Mouse (Mus musculus) testis, postnatal 10 days (tissue): ENCODE data around the gene Ankdd1b.

ENCODE experiments used
- DNase-seq: peaks from one replicate; pipeline ENCODE4 v3.0.0; 2021; ENCODE audit warnings: low spot score

The Ankdd1b gene

DNA sequence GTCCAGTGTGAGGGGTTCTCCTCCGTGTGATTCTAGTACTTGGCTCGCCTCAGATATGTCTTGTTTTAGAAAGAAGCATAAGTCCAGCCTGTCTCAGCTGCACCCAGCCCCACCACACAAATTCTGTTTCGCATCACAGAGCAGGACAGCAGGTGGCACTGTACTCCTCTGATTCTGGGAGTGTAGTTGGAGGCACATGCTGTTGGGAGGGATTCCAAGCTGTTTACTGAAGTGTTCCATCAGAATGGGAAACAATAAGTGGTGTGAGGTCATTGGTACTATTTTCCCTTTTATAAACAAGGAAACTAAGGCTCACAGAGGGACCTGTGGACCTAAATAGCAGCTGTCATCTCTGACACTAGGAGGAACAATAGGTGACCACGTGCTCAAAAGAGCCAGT is 64.0 kb downstream of the Ankdd1b start:
- DNase-seq, result peak; percentile 65

DNA sequence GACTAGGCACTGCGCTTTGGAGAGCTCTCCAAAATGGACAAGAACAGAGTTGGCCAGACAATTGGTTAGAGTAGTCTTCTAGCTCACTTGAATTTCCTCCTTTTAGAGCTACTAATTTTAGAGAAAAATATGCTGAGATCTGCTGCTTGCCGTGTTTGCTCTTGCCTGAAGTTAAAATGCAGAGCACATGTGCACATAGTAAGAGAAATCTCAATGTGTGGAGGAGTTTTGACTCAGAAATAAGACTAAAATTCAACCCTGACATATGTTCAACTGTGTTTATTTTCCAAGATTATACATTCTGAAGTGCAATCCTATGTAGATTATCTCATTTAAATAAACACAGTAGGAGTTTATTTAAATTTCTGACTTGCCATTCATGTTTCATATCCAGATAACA is 65.5 kb downstream of the Ankdd1b start:
- no peak for DNase-seq

DNA sequence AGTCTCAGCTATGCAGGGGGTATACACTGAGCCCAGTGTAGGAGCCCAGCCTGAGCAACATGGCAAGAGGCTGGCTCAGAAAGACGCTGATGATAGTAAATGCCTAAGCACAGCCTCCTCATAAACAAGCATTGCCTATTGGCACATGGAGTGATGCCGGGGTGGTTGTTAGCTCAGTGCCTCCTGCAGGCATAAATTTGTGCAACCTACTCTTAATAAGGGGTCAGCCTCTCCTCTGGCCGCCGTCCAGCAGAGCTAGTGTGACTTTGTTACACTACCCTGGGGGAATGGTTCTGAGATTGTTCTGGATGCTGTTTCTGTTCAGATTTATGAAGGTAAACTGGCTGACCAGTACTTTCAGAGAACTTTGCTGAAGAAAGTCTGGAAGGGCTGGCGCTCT is 69.7 kb downstream of the Ankdd1b start:
- DNase-seq, result no peak

DNA sequence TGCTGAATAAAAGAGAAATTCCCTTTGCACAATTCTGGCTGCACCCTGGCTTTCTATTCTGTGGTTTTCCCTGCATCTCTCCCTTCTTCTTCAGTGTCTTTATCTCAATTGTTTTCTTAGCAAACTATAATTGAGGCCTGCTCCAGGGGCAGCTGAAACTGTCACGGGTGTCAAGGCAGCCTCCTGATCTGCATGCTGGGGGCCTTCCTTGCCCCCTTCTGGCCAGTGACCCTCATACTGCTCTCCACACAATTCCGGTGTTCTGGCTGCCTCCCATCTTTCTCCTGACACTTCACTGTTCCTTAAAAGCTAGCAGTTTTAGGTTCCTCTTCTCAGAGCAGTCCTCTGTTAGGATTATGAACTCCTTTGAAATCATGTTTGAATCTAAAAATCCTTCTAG is 81.7 kb downstream of the Ankdd1b start:
- DNase-seq, result no peak

DNA sequence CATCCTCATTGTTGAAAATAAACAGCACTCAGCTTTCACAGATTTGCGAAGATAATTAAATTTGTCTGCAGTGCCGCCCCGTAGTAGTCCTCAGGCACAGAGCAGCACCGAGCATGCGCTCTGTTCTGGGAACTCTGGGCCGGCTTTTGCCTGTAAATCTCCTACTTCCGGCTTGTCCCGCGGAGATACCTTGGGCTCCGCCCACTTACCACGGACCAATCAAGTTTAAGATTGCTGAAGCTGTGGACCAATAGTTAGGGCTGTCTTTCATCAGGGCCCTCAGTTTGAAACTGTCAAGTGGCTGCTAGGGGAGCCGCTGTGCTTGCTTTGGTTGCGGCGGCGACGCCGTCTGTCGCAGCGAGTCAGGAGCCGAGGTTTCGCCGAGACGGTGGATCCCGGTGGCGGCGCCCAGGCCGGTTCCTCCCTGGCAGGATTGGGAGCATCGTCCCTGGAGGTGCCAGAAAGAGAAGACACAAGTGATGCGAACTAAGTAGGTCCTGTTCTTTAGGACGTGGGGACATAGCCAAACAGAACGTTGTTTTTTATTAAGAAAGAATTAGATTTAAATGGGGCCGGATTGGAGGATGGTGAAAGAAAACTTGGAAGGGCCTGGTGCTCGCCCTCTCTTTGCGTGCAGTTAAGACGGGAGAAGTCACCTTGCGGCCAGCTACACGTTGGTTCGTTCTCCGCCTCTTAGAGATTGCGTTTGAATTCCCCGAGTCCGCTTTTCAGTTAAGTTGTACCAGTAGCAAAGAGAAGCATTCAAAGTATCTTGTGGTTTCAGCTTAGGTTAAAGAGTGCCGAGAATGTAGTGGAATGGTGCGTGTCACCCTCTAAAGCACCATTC is 82.7 kb downstream of the Ankdd1b start, which contains the start of gene Poc5:
Gene Poc5, plus strand, starts transcription at position 253 of the 847 bp plus-strand sequence.
- peak; percentile 96 for DNase-seq

DNA sequence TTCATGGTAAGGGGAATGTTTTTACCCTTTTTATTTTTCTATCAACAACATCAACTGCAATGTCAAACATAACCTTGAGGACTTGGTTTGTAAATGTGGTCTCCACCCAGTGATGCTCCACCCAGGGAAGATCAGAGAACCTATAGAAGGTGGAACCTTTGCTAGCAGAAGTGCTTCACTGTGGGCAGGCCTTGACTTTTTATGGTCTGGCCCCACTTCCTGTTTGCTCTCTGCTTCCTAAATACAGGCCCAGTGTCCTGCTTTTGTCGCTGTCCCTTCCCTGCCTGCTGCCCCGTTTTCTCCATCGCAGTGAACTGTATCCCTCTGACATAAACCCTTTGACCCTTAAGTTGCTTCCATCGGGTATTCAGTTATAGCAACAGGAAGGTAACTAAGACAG is 93.1 kb downstream of the Ankdd1b start:
- no peak for DNase-seq

DNA sequence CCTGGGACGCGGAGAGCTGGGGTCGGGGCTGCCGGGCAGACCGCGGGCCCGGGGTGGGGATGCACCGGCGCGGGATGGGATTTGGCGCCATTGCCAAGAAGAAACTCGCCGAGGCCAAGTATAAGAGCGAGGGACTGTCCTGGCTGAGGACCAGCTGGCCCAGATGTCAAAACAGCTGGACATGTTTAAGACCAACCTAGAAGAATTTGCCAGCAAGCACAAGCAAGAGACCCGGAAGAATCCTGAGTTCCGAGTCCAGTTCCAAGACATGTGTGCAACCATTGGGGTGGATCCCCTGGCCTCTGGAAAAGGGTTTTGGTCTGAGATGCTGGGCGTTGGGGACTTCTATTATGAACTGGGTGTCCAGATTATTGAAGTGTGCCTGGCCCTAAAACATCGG is 94.1 kb downstream of the Ankdd1b start:
- DNase-seq, result peak; percentile 50

DNA sequence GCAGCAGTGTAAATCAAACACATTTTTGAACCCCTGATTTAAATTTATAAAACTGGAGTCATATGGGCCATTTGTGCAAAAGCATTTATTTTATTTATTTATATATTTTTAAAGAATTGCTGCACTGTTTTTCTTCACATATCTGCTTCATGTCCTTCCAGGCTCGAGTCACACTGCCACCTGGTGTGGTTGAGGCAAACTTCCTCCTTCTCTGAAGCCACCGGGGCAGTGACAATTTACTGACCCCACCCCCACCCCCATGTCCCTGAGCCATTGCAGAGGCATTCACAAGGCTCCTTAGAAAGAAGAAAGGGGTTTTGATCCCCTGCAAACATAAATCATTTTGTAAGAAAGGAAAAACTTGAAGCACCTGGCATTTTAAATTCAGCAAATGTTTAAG is 95.5 kb downstream of the Ankdd1b start:
- DNase-seq, result no peak
